Mouse (Mus musculus) megakaryocyte, adult 5-6 weeks (primary cell): Measurements from ENCODE around the gene Nccrp1. TPM values are rescaled to one million over a fixed set of nuclear protein-coding genes. Genes with fewer than 3 reads are reported as not detected.
"Not testable (repeated sequence)": the region's sequence is repeated elsewhere in the genome, so short reads cannot be mapped to it uniquely, and the experiment has no call there.

Experiments
- ATAC-seq: 2 replicates; pipeline ENCODE4 v1.8.0; 2016; ENCODE audit warnings: mild to moderate bottlenecking, inconsistent platforms; ENCODE audit not compliant: poor library complexity, severe bottlenecking
- total RNA-seq, 2 experiments: library from RNA; stranded (forward) in 1 of 2; stranded (reverse) in 1 of 2; fragments of 153-499, 151-499 nt in 1 of 2; fragments of 221-1000, 200-1000 nt in 1 of 2; gene quantifications; 2 replicates each; pipeline versions ENCODE4 v1.2.3 to v1.2.4; 2015 to 2017

The Nccrp1 gene
- total RNA-seq, 2 experiments from 2014 or later, result 0.26 to 1.4 TPM

DNA sequence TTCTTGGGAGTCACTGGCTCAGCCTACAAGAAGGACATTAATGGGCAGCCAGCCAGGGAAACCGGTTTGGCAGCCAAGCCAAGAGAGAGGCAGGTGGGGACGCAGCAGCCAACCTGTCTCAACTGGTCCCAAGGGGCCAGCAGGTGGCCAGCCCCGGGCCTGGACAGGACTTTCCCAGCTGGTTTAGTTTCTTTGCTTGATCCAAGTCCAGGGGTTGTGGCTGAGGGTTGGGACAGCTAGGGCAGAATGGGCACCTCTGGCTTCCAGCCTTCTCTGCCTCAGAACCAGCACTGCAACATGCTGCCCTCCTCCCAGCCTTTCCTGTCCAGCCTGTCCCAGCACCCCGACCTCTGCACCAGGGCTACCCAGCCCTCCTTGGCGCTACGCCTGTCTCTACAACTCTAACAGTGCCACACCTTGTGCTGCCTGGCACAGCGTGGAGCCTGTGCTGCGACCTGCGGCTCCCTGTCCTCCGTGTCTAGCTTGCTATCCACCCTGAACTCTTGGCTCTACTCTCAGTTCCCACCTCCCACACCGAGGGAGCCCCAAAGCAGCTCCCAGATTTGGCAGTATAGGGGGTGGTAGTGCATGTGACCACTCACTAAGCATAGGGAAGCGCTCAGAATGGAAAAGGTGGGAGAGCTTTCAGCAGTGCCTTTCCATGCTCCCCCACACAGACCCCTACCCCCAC lies 23.4 kb upstream of the Nccrp1 start:
- ATAC-seq, result no peak

DNA sequence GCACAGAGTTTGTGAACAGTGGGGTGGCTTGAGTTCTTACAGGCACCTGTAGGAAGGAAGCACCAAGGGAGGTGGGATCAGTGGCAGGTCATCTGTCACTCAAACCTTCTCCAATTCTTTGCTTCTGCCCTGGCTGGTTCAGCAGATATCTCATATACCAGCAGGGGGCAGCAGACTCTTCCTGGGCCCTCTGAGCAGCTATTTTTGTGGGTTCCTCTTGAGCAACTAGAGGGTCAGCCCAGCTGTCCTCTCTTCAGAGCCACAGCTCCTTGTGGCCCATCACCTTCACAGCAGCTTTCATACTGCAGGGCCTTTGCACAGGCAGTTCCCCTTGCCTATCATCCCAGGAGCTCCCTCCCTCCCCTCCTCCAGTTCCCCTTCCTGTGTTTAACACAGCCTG lies 21.2 kb upstream of the Nccrp1 start:
- peak; percentile 92 for ATAC-seq

DNA sequence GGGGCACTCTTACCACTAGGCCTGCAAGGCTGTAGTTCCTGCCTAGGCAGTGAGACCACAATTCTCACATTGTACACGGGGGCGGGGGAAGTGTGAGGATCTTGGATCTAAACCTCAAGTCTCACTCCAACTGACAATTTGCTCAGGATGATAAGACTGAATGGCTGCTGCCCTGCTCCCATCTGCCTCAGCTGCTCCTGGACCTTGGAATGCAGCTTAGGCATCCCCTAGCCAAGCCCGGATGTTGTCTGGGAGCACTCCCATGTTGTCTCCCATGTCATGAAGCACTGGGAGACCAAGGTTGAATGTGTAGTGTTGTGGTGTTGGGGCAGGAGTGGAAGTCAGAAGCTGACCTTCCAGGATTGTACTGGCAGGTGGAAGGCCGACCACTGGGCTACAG lies 20.5 kb upstream of the Nccrp1 start:
- ATAC-seq, result no peak

DNA sequence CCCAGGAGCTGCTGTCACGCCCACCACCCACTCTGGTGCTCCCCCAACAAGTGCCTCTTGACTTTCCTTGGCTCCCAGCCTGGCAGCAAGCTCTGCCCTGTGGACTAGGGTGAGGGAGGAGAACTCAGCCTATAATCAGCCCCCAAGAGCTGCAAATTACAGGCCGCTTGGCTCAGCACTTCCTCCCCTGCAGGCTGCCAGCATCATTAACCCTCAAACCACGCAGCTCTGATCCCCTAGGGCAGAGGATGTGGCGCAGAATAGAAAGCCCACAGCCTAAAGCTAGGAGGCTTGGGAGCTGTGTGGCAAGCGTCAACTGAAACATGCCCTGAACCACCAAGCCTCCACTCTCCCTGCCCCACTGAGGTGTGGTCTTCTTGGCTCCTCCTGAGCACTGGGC lies 18.4 kb upstream of the Nccrp1 start:
- ATAC-seq, result no peak

DNA sequence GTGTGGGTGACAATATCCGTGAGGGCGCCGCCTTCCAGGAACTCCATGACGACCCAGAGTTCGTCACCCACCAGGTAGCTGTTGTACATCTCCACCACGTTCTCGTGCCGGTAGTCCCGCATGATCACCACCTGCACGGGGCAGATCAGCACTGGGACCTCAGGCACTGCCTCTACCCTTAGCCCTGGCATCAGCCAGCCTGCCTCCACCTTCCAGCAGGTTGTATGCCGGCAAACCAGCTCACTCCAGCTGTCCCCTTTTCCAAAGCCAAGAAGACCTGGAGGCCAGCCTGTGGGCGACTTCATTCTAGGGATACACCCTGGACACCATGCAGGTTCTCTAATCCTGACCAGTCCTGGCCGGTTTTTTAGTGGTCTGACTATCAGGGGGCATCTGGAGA lies 15.9 kb upstream of the Nccrp1 start:
- ATAC-seq, result no peak

DNA sequence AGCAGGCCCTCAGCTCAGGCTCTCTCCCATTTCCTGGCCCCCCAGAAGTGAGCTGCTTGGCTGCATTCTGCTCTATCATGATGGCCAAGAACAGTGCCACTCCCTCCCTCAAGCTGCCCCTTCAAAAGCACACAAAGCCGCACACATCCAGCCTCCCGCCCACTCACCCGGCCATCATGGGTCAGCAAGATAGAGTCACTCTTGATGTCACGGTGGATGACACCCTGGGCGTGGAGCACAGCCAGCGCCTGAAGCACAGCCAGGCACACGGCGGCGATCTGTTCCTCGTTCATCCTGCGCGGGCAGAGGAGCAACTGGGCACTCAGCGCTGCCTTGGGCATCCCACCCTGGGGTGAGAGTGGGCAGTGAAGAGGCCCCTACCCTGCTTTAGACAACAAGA lies 15.3 kb upstream of the Nccrp1 start:
- no peak for ATAC-seq

DNA sequence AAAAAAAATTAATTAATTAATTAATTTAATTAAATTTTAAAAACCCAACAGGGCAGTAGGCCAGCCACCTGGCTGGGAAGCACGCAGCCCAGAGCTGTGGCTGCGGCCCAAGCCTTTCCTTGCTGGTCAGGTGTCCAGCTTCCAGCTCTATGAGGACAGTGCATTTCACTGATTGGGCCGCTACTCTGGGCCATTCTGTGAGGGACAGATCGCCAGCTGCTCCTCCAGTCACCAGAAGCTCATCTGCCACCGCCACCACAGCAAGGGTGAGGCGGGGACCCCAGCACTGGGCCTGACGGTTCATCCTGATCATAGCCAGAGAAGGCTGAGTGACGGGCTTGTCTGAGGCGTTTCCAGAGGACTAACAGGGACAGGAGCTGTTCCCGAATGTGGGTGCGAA lies 14.9 kb upstream of the Nccrp1 start:
- ATAC-seq, result no peak

DNA sequence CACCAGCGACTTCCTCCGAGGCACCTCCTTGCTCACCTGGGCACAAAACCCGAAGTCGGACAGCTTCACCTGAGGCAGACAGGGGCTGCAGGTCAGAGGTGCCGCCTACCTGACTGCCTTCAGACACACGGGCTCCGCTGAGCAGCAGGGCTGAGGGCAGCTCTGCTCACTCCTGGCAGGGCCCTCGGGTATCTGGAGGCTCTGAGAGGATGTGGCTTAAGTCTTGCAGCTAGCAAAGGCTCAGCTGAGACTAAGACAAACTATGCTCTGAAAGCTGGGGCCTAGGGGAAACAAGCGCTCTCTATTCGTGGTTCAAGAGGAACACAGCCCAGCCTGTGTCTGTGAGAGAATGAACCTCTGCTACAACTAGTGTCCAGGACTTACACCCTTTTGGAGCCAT lies 13.8 kb upstream of the Nccrp1 start:
- ATAC-seq, result no peak

DNA sequence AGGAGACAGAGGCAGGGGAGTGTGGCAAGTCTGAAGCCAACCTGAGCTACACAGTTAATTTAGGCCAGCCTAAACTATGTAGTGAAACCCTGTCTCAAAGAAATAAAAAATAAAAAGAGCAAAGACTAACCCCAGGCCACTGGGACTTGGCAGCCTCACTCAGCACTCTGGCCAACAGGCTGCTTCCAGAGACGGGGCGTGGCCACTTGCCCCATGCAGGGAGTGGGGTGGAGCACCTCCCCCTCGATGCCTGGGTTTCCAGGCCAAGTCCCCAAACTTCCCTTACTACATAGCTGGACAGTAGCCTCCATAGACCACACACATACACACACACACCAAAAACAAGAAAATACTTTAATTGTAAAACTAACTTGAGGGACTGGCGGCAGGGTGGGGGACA lies 11.4 kb upstream of the Nccrp1 start:
- no peak for ATAC-seq

DNA sequence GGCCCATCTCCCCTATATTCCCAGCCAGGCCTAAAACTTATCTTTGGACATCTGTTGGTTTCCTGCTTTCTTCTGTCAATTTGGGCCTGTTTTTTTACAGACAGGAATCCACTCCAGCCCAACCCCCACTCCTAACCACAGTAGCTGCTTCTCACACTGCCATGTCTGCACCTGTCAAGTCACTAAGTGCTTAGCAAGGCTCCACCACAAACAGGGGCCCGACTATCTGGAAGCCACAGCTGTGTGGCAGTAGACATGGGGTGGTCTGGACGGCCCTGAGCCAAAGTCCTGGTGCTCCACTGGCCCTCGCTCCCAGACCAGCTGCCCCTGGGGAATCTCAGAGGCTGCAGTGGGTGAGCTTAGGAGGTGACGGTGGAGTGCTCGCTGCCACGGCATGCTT lies 10.7 kb upstream of the Nccrp1 start:
- no peak for ATAC-seq

DNA sequence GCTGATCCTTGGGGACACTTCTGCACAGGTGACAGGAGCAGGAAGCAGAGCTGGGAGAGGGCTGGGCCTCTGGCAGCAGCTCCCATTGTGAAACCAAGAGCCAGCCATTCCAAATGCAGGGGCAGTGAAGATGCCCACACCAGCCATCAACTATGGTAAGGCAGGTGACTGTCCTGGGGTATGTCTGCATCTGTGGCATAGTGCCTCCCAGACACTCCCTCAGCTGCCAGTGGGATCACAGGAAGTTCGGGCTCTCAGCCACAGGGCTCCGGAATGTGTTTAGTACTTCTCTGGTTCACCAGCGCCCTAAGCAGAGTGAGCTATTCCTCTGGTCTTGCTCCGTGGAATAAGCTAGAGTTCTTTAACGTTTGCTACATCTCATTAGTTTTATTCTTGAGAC lies 10.0 kb upstream of the Nccrp1 start:
- no peak for ATAC-seq

DNA sequence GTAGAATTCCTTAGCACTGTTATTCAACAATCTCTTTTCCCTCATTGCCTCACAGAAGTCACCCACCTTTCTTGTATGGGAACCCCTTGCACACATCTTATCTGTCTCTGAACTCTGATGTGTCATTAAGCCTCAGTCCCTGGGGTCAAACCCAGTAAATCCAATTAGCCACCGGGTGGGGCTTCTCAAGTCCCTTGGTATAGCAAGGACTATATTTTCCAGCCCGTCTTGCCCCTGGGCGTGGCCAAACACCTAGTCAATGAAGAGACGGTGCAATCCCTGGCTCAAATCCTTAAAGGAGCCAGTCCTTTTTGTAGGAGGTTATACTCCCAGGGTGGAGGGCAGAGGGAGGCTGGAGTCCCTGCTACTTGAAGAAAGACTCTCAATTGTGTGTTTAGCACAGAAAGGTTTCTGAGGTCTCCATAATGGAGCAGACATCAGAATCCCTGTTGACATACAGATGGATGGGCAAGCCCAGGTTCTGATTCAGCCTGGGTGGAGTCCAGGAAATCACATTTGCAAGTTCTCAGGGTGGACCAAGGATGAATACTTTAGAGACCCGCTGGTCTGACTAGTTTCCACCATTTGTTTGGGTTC lies 9.0 kb upstream of the Nccrp1 start:
- ATAC-seq, result no peak

DNA sequence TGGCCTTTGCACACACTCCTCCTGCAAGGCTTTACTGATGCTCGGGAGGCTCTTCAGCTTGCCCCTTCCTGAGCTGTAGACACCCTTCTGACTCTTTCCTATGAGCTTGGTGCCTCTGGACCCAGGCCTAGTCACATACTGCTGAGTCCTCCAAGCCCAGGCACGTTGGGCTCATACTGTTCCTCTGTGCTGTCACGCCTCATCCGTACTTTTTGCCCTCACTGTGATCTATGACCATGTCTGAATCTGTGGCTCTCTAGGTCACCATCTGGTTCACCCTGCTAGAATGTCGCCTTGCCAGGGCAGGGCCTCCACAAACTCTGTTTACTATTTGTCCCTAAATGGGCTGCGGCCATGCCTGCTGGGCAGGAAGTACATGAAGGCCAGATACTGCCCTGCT lies 6.0 kb upstream of the Nccrp1 start:
- no peak for ATAC-seq

DNA sequence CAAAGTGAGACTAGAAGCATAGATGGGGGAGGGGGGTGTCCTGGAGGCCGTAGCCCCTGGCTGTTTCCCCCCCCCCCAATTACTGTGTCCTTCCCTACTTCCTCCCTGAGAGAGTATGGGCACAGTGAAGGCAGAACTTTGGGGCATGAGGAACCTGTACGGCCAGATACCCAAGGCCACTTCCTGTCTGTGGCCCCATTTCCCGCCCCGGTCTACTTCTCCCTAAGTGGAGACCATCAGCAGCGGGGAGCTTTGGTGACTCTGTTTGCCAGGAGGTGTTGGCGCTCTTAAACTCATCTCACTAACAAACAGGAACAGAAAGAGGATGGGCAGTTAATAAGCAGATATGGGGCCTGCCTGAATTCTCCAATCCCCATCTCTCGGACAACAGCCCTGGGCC lies 574 bp upstream of the Nccrp1 start:
- peak; percentile 92 for ATAC-seq

DNA sequence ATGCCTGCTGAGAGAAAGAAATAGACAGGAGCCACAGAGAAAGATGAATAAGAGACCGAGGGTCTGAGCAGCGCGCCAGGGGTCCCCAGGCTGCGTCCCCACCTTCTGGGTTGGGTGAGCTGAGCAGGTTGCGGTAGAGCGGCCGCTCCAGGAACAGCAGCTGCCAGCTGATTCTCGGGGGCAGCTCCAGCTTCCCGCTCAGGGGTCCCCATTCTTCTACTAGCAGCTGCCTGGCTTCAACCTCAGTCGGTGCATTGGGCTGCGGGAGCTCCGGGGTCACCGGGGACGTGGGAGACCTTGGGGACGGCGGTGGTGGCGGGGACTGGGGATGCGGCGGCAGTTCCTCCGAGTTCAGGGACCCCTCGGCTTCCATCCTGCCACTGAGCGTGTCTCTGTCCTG lies 405 bp downstream of the Nccrp1 start:
- ATAC-seq, result no peak

DNA sequence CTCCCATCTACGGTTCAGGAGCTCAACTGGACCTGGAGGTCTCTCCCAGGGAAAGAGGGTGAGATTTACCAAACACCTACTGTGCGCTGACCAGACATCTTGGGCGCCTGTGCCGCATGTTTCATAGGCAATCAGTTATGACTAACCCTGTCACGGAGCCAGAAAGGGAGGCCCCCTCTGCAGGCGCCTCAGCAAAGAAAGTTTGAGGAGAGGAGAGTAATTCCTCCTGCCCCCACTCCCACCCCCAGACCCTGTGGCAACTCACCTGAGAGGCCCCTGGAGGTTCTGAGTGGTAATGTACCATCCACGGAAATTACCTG lies 1.2 kb downstream of the Nccrp1 start:
- no peak for ATAC-seq

DNA sequence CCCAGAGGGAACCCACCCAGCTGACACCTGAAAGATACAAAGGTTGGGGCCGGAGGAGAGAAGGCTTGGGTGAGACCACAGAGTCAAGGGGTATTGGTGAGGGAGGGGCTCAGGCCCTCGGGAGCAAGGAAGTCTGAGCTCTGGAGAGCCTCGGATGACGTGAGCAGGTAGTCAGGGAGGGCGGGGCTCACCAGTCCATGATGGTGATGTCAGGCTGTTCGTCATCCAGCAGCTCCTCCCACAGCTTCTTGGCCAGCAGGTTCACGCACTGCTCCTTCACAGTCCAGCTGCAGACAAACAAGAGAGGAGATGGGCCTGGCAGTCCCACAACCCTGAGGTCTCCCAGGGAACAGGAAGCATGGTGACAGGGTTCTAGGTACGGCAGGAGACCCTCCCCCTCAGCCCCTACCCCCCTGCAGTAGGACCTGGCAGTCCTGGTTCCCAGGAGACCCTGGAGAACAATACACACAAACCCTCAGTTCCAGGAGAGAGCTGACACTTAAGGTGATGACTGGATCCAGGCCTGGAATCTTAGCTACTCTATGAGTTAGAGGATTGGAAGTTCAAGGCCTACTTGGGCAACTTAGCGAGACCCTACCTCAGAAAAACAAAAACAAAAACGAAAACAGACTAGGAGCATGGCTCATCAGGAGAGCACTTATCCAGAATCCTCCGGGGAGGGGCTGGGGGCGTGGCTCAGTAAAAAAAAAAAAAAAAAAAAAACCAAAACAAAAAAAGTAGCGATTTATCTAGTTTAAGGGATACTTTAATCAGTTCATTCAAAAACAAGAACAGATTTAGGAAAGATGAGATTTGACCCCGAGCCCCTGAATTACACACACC lies 1.8 kb downstream of the Nccrp1 start:
- ATAC-seq, result no peak

DNA sequence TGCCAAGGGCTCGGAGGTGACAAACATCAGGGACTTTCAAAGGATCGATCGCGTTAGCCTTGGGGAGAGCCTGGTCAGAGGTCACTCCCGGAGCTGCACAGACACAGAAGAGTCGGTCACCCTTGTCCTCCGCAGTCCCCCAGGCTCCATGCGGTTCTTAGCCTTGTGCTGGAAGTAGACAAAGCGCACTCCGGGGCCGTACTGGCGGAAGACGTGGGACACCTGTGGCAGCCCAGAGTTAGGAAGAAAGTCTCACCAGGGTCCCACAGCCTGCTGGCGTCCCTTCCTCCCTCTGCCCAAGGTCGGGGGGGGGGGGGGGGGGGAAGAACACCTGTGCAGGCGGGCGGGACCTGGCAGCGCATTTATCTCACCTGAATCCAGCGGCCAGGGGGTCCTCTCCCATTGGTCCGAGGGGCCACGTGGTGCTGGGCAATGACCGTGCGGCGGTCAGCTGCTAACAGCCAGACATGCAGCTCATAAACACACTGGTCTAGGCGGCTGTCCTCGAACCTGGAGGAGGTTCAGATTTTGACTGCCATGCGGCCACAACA lies 2.9 kb downstream of the Nccrp1 start:
- ATAC-seq, result no peak

DNA sequence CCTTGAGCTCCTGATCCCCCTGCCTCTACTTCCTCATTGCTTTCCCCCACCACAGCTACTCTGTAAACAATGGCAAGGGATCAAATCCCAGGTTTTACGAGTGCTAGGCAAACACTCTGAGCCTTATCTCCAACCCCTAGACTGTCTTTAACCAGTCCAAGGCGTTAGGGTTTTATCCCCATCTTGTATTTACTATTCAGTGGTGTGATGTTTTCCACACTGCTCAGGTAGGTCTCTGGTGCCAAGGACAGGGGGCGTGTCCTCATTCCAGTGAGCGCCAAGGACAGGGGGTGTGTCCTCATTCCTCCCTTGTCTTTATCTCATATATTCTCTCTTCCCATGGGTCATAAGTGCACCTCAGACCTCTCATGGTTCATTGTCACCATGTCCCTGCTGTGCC lies 6.5 kb downstream of the Nccrp1 start, which contains the start of gene Sycn:
Gene Sycn, plus strand, starts transcription at position 360 of the 400 bp plus-strand sequence.
- no peak for ATAC-seq

DNA sequence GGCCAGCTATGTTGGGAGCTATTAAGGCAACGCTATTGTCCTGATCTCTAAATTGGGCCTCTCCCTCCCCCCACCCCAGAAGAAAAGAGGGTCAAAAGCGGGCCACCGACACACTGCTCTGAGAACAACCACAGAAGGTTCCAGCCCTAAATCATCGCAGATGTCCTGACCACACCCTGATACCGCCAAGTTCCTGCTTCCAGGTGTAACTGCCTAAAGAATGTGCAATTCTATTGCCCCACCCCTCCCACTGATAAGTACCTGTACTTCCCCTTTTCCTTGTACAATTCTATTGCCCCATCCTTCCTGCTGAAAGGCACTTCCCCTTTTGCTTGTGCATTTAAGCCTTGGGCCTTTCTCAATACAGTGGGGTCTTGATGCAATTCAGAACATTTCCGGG lies 8.2 kb downstream of the Nccrp1 start:
- not testable (repeated sequence) for ATAC-seq

DNA sequence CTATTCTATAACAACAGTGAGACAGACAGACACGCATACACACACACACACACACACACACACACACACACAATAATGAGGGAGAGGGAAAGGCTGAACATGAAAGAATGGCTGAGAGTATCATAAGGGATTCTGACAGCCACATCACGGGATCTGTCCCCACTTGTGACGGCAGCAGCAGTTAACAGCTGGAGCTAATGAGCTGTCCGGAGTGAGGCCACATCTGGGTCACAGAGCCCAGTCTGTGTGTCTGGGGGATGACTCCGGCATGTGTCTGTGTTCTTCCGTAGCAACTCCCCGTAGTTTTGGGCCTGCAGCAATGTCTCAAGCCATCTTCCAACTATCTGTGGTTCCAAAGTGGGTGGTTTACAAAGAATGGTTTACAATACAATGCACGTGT lies 15.0 kb downstream of the Nccrp1 start:
- ATAC-seq, result no peak
